Mouse (Mus musculus) spleen, adult 2 months (tissue): Measurements from ENCODE around the gene Tbc1d2b. TPM values are rescaled to one million over a fixed set of nuclear protein-coding genes. Genes with fewer than 3 reads are reported as not detected.

Experiments
- DNase-seq, 2 experiments: peaks; one replicate each; pipeline versions ENCODE4 v3.0.0 to v3.0.0-alpha.2; 2012 to 2021; ENCODE audit warnings: low spot score in 2 of 2, low read depth in 1 of 2
- H3K27ac ChIP-seq: fragments of 200-500 bp; 2 replicates; pipeline ENCODE4 v1.5.1; 2012; ENCODE audit warnings: low read length, inconsistent platforms; ENCODE audit not compliant: insufficient read depth
- H3K27me3 ChIP-seq: fragments of 200-500 bp; 2 replicates; pipeline ENCODE4 v1.6.1; 2012; ENCODE audit warnings: mild to moderate bottlenecking, moderate library complexity, low read length, inconsistent platforms; ENCODE audit not compliant: control insufficient read depth, insufficient read depth
- H3K36me3 ChIP-seq: fragments of 200-500 bp; 2 replicates; pipeline ENCODE4 v1.6.1; 2012; ENCODE audit warnings: mild to moderate bottlenecking, low read length, inconsistent platforms; ENCODE audit not compliant: control insufficient read depth, insufficient read depth
- H3K4me1 ChIP-seq: fragments of 200-500 bp; 2 replicates; pipeline ENCODE4 v1.6.1; 2011; ENCODE audit warnings: inconsistent platforms; ENCODE audit not compliant: control insufficient read depth, insufficient read depth, insufficient read length
- H3K4me3 ChIP-seq: fragments of 200-500 bp; 2 replicates; pipeline ENCODE4 v1.5.1; 2011; ENCODE audit warnings: mild to moderate bottlenecking, inconsistent platforms; ENCODE audit not compliant: insufficient read depth, insufficient read length; ENCODE audit errors: extremely low read depth
- CTCF ChIP-seq: fragments of 200-500 bp; IDR thresholded peaks from 2 replicates; pipeline ENCODE4 v1.5.1; 2011; ENCODE audit warnings: mild to moderate bottlenecking, inconsistent platforms; ENCODE audit not compliant: insufficient read depth, insufficient read length, insufficient replicate concordance; ENCODE audit errors: extremely low read depth
- POLR2A ChIP-seq: fragments of 200-500 bp; IDR thresholded peaks from 2 replicates; pipeline ENCODE4 v1.6.1; 2011; ENCODE audit warnings: low read depth, low read length, inconsistent platforms
- WGBS: fragments of 180-500 bp; shearing (Covaris S2); methylation state at CpG from one replicate; pipeline ENCODE4 v1.1.7; 2018; 5-methylcytosine and 5-hydroxymethylcytosine counted together
- polyA plus RNA-seq: library from polyadenylated mRNA; depleted of rRNA; stranded (reverse); fragments of >200 nt; gene quantifications from 2 replicates; pipeline ENCODE4 v1.2.3, GENCODE M21; 2012

The Tbc1d2b gene
- polyA plus RNA-seq, 1 experiment = 26.4 TPM

- DNase-seq = no peak
- WGBS = 88% methylated on average over 10 of the region's 10 CpGs
- Histone ChIP-seq H3K27ac (no peak overlapping the region), H3K4me1 (peaks cover 6% of the 10 kb centered on the region; the same call in 1 of the 2 replicates), H3K36me3 (no peaks in the 10 kb centered on the region), H3K4me3 (no peak overlapping the region), H3K27me3 (no peaks in the 10 kb centered on the region)
- TF ChIP-seq CTCF = no peak
- no peak for TF ChIP-seq POLR2A
Observed at GRCm38 (mm10) chr9:90195000-90195399, 75.6 kb downstream of the Tbc1d2b start.

DNA sequence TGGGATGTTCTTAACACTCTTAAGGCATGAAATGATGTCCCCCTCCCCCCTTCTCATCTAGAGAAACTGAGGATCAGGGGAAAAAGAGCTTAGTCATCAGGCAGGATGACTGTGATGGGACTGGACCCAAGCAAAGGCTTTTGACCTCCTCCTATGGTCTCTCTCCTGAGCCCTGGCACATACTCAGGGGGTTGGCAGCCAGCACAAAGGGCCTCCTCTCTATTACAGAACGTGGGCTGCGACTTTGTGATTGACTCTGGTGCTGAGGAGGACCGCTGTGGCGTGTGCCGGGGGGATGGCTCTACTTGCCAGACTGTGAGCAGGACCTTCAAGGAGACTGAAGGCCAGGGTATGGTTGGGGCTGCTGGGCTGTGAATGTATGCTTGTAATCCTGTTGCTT is 81.2 kb downstream of the Tbc1d2b start:
- Histone ChIP-seq H3K4me3 (no peak overlapping the region), H3K27me3 (no peaks in the 10 kb centered on the region), H3K4me1 (no peaks in the 10 kb centered on the region; the same call in 1 of the 2 replicates), H3K27ac (no peak overlapping the region), H3K36me3 (no peaks in the 10 kb centered on the region)
- DNase-seq = no peak
- TF ChIP-seq POLR2A = no peak
- no peak for TF ChIP-seq CTCF
- WGBS = 82% methylated on average over 5 of the region's 5 CpGs

DNA sequence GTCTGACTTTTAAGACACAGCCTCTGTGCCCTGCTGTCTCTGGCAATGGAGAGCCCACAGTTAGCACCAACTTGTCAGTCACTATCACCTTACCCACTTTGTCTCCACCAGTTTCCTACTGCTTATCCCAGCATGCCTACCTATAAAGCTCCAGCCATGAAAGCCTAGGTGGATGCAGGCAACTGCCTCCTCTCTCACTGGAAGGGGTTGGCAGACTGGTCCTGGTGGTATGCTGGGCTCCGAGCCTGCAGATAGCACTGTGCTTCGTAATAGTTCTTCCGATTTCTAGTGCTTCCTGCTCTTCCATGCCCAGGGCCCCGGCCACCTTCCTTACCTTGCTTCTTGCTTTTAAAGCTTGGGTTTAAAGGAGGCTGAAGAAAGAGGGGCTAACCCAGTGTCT is 81.7 kb downstream of the Tbc1d2b start:
- WGBS = 89% methylated on average over 4 of the region's 4 CpGs
- Histone ChIP-seq H3K36me3 (no peaks in the 10 kb centered on the region), H3K27ac (no peak overlapping the region), H3K4me3 (no peak overlapping the region), H3K27me3 (no peaks in the 10 kb centered on the region), H3K4me1 (no peaks in the 10 kb centered on the region; the same call in 1 of the 2 replicates)
- no peak for DNase-seq
- TF ChIP-seq POLR2A (no peak), CTCF (no peak)

GRCm38 (mm10) chr9:90185356-90185910 is 85.2 kb downstream of the Tbc1d2b start:
- Histone ChIP-seq H3K27me3 (no peaks in the 10 kb centered on the region), H3K4me1 (no peaks in the 10 kb centered on the region; the same call in 1 of the 2 replicates), H3K4me3 (no peak overlapping the region), H3K27ac (no peak overlapping the region), H3K36me3 (no peaks in the 10 kb centered on the region)
- TF ChIP-seq CTCF = no peak
- DNase-seq = no peak
- WGBS = 54% methylated on average over 8 of the region's 8 CpGs

DNA sequence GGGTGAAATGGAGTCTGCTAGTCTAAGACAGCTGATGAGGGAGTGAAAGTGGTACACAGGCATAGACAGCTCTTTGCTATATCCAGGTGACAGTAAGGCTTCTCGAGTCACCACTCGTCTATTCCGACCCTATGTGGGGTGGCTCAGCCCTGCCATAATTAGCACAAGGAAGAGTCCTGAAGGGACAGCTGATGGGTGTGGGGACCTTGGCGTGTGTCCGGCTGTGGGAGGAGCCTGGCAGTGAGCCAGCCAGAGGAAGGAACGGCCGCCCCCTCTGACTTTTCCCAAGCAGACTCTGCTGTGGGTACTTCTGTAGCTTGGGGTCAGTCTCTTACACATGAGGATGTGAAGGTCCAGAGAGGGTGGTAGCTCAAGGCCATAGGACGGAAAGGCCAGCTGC is 86.5 kb downstream of the Tbc1d2b start:
- WGBS = 72% methylated on average over 8 of the region's 8 CpGs
- Histone ChIP-seq H3K36me3 (no peaks in the 10 kb centered on the region), H3K27ac (no peak overlapping the region), H3K4me3 (no peak overlapping the region), H3K4me1 (no peaks in the 10 kb centered on the region; the same call in 1 of the 2 replicates), H3K27me3 (no peaks in the 10 kb centered on the region)
- TF ChIP-seq POLR2A = no peak
- no peak for TF ChIP-seq CTCF
- no peak for DNase-seq

GRCm38 (mm10) chr9:90183550-90183949 is 87.1 kb downstream of the Tbc1d2b start:
- 75% methylated on average over 3 of the region's 3 CpGs for WGBS

DNA sequence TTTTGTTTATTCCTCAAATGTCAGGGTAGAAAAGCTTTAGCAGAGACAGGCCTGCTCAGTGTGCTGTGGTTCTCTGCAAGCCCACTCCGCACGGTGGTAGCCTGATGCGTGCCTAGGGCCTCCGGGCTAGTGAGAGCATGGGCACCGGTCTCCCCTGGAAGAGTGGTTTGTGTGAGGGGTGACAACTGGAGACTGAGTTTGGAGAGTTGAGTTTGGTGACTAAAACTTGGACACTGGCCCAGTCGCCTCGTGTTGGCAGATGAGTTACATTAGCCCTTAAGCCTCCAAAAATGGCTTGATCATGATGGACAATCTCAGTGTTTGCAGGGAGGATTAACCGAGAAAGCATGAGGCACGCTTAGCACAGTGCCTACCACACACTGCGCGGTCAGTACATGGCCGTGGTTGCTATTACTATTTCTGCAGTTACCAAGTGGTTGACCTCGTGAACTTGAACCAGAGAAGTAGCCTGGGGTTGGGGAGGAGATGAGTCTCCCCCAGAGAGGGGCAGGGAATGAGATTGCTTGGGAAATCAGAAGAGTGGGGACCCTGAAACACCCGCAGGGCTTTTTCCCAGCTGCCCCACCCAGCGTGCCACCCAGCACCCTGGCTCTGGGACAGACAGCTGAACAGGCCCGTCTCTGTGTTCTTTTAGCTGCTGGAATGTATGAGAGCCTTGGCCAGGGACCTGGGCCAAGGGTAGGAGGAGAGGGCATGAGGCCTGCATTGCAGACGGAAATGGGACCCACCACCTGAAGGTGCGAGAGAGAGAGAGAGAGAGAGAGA is 87.8 kb downstream of the Tbc1d2b start:
- WGBS = 88% methylated on average over 18 of the region's 18 CpGs
- Histone ChIP-seq H3K27ac (no peak overlapping the region), H3K36me3 (no peaks in the 10 kb centered on the region), H3K4me3 (no peak overlapping the region), H3K27me3 (no peaks in the 10 kb centered on the region), H3K4me1 (no peaks in the 10 kb centered on the region; the same call in 1 of the 2 replicates)
- TF ChIP-seq POLR2A (no peak), CTCF (no peak)
- no peak for DNase-seq

More at GRCm38 (mm10) chr9:90183550-90183949, 87.1 kb downstream of the Tbc1d2b start:
- H3K4me3 ChIP-seq = no peak overlapping the region
- H3K27me3 ChIP-seq = no peaks in the 10 kb centered on the region
- no peaks in the 10 kb centered on the region; the same call in 1 of the 2 replicates for H3K4me1 ChIP-seq
- no peak overlapping the region for H3K27ac ChIP-seq
- no peak for DNase-seq
- H3K36me3 ChIP-seq = no peaks in the 10 kb centered on the region
- TF ChIP-seq CTCF (no peak), POLR2A (no peak)
